Mouse (Mus musculus) lung, postnatal 0 days (tissue): ENCODE measurements around the gene Cryba2.

ENCODE experiments used
- CTCF ChIP-seq: IDR thresholded peaks from 2 replicates; pipeline ENCODE4 v1.5.1; 2016; ENCODE audit warnings: antibody characterized with exemption, mild to moderate bottlenecking
- EP300 ChIP-seq: IDR thresholded peaks from 2 replicates; pipeline ENCODE4 v1.6.1; 2016; ENCODE audit warnings: antibody characterized with exemption, mild to moderate bottlenecking, control low read depth

DNA sequence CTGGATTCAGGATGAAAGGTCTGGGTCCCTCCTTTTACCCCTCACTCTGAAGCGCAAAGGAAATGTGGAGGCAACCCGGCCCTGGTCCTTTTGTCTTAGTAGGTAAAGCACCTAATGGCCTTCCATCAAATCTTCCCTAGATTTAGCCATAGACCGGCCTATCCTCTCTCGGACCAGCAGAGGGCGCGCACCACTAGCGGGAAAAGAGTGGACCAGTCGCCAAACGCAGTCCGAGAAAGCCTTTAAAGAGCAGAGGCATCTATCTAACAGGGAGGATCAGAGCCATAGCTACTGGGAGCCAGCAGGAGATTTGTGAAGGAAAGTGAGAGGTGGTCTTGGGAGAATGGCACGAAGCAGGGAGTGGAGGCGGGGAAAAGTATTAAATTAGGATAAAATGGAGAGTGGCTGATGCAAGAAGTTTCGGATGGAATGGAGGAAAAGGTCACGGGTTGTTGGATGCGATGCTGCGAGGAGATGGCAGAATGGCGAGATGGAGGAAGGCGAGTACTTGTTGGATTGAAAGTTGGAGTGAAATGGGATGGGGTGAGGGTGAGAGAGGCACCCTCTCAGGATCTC, 12.1 kb downstream of the Cryba2 start:
- TF ChIP-seq CTCF (peak; percentile 86), EP300 (no peak)
